ENCODE assay signal across 8 mouse cellular contexts in genomic region chr2:25534178-25534865, GRCm38 (mm10). TPM values are rescaled to one million over a fixed set of nuclear protein-coding genes. Genes with fewer than 3 reads are reported as not detected.
A peak's percentile ranks its signal among the peaks of the same experiment; 100 is the strongest.
DNase-seq lines count a peak whose midpoint lies in the region; TF ChIP-seq lines count a peak whose summit lies in the region.
"Had no signal": no experiment of that assay in that cellular context is flagged by ENCODE, and none has a peak within 500 bp of the region (broad histone marks: within the 10 kb centered on the region; RNA-seq: fewer than 3 reads in every experiment).

No protein-coding gene starts in this region.

- no peak for TF ChIP-seq POLR2A in embryonic fibroblast, embryonic 13.5 days (IDR thresholded peaks at IDR 0.05; ENCODE audit: low read depth, low read length)

- peaks cover 99% of the 10 kb centered on the region for H3K36me3 ChIP-seq in embryonic facial prominence, embryonic 10.5 days (replicated peaks)

- H3K4me3 ChIP-seq in embryonic fibroblast, embryonic 13.5 days (ENCODE audit: insufficient read depth, low read length) = no peak overlapping the region
- no peak overlapping the region for H3K4me3 ChIP-seq in embryonic facial prominence, embryonic 10.5 days
- H3K4me3 ChIP-seq: embryonic facial prominence, embryonic 13.5 days had no signal

- H3K9me3 ChIP-seq in embryonic facial prominence, embryonic 10.5 days = no peaks in the 10 kb centered on the region
- H3K9me3 ChIP-seq: embryonic facial prominence, embryonic 13.5 days had no signal

- H3K27ac ChIP-seq in embryonic fibroblast, embryonic 13.5 days (ENCODE audit: insufficient read depth, low read length) = peak overlapping the region; percentile 97
- no peak overlapping the region for H3K27ac ChIP-seq in embryonic facial prominence, embryonic 10.5 days (replicated peaks)
- H3K27ac ChIP-seq: embryonic facial prominence, embryonic 13.5 days had no signal

- peaks cover 6% of the 10 kb centered on the region for H3K4me1 ChIP-seq in embryonic fibroblast, embryonic 13.5 days (ENCODE audit: control insufficient read depth, insufficient read depth, low read length)
- H3K4me1 ChIP-seq in embryonic facial prominence, embryonic 10.5 days = no peaks in the 10 kb centered on the region
- H3K4me1 ChIP-seq: embryonic facial prominence, embryonic 13.5 days had no signal

- 86% methylated on average over 3 of the region's 3 CpGs for WGBS in embryonic facial prominence, embryonic 10.5 days

- no peaks in the 10 kb centered on the region for H3K27me3 ChIP-seq in embryonic facial prominence, embryonic 10.5 days (replicated peaks; ENCODE audit: low read depth, poor library complexity, severe bottlenecking)
- H3K27me3 ChIP-seq: embryonic facial prominence, embryonic 13.5 days had no signal

- DNase-seq in thymus, postnatal 14 days = peak; percentile 25
- DNase-seq in thymus, postnatal 10 days (ENCODE audit: low spot score in 2 of 2) = no peak
- peak; percentile 93 for DNase-seq in adrenal gland, adult 8-10 months
- peak; percentile 87 for DNase-seq in kidney, adult 9 months
- DNase-seq in naive thymus-derived CD4-positive, alpha-beta T cell, adult 2 months (ENCODE audit: low read depth) = peak; percentile 82
- no peak for DNase-seq in embryonic facial prominence, embryonic 10.5 days (ENCODE audit: low spot score)

- no peak for TF ChIP-seq CTCF in embryonic fibroblast, embryonic 13.5 days (IDR thresholded peaks at IDR 0.05; ENCODE audit: borderline replicate concordance, insufficient read depth, low read length)

RNA-seq across cellular contexts. Expression of gene Traf2, which starts 12.4 kb away (rescaled TPM):
- 10 to 100 TPM; 22.6 to 35.3 (median 30.6) TPM for total RNA-seq in adrenal gland, adult 8-10 months (2022)
- 11.5 and 13.1 TPM in 2 replicates for polyA plus RNA-seq in embryonic fibroblast, embryonic 13.5 days (2011; ENCODE audit: insufficient read length, low read depth, missing spikeins)
- 39.9 and 40.1 TPM in 2 replicates for polyA plus RNA-seq in embryonic facial prominence, embryonic 10.5 days (2016; fragmentation: Nextera tagmentation; extraction: Ambion mirVana)

RNA-seq across cellular contexts. Expression of gene Edf1, which starts 23.3 kb away (rescaled TPM):
- total RNA-seq in adrenal gland, adult 8-10 months (2022) = 100 to 1,000 TPM; 149 to 331 (median 215) TPM
- polyA plus RNA-seq in embryonic fibroblast, embryonic 13.5 days (2011; ENCODE audit: insufficient read length, low read depth, missing spikeins) = 102 and 122 TPM in 2 replicates
- 310 and 316 TPM in 2 replicates for polyA plus RNA-seq in embryonic facial prominence, embryonic 10.5 days (2016; fragmentation: Nextera tagmentation; extraction: Ambion mirVana)

RNA-seq across cellular contexts. Expression of gene C8g, which starts 32.8 kb away (rescaled TPM):
- 1 to 10 TPM in 3 of 4 experiments, under 1 TPM in 1; 0.70 to 2.3 (median 1.6) TPM for total RNA-seq in adrenal gland, adult 8-10 months (2022)
- 0.91 and 1.2 TPM in 2 replicates for polyA plus RNA-seq in embryonic fibroblast, embryonic 13.5 days (2011; ENCODE audit: insufficient read length, low read depth, missing spikeins)
- polyA plus RNA-seq in embryonic facial prominence, embryonic 10.5 days (2016; fragmentation: Nextera tagmentation; extraction: Ambion mirVana) = 6.1 and 6.7 TPM in 2 replicates

RNA-seq across cellular contexts. Expression of gene Fbxw5, which starts 33.8 kb away (rescaled TPM):
- total RNA-seq in adrenal gland, adult 8-10 months (2022) = 100 to 1,000 TPM in 3 of 4 experiments, 10 to 100 TPM in 1; 82.5 to 114 (median 107) TPM
- 28.0 and 40.7 TPM in 2 replicates for polyA plus RNA-seq in embryonic fibroblast, embryonic 13.5 days (2011; ENCODE audit: insufficient read length, low read depth, missing spikeins)
- polyA plus RNA-seq in embryonic facial prominence, embryonic 10.5 days (2016; fragmentation: Nextera tagmentation; extraction: Ambion mirVana) = 87.9 and 92.2 TPM in 2 replicates

RNA-seq across cellular contexts. Expression of gene Mamdc4, which starts 40.3 kb away (rescaled TPM):
- total RNA-seq in adrenal gland, adult 8-10 months (2022) = 10 to 100 TPM in 1 of 4 experiments, 1 to 10 TPM in 3; 1.4 to 11.0 (median 4.0) TPM
- 0.45 and 1.0 TPM in 2 replicates for polyA plus RNA-seq in embryonic fibroblast, embryonic 13.5 days (2011; ENCODE audit: insufficient read length, low read depth, missing spikeins)
- polyA plus RNA-seq in embryonic facial prominence, embryonic 10.5 days (2016; fragmentation: Nextera tagmentation; extraction: Ambion mirVana) = 1.9 and 7.7 TPM in 2 replicates

Comparison
In these comparisons a context has a peak if more than half of its experiments do, and no peak if none do; other contexts are left out.
1. DNase-seq: peak in thymus, postnatal 14 days (single experiment), adrenal gland, adult 8-10 months (single experiment), kidney, adult 9 months (single experiment) and naive thymus-derived CD4-positive, alpha-beta T cell, adult 2 months (single experiment); none in thymus, postnatal 10 days (0 of 2) and embryonic facial prominence, embryonic 10.5 days (single experiment).